Mouse (Mus musculus) midbrain, embryonic 10.5 days (tissue): ENCODE measurements around the gene Cdc73. TPM values are rescaled to one million over a fixed set of nuclear protein-coding genes. Genes with fewer than 3 reads are reported as not detected.

Source experiments
- DNase-seq: peaks from one replicate; pipeline ENCODE4 v3.0.0-alpha.2; 2017; ENCODE audit warnings: low spot score
- H3K27ac ChIP-seq: fragments of 300-500 bp; sonication (generic); replicated peaks from 2 replicates; pipeline ENCODE4 v1.5.1; 2016; ENCODE audit warnings: mild to moderate bottlenecking
- H3K27me3 ChIP-seq: fragments of 300-500 bp; sonication (generic); 2 replicates; pipeline ENCODE4 v1.6.1; 2016; ENCODE audit warnings: low read depth, mild to moderate bottlenecking; ENCODE audit not compliant: poor library complexity, severe bottlenecking
- H3K36me3 ChIP-seq: fragments of 300-500 bp; sonication (generic); 2 replicates; pipeline ENCODE4 v1.6.1; 2016; ENCODE audit warnings: mild to moderate bottlenecking, moderate library complexity
- H3K4me1 ChIP-seq: fragments of 300-500 bp; sonication (generic); 2 replicates; pipeline ENCODE4 v1.6.1; 2016
- H3K4me3 ChIP-seq: fragments of 300-500 bp; sonication (generic); 2 replicates; pipeline ENCODE4 v1.5.1; 2016; ENCODE audit warnings: mild to moderate bottlenecking, moderate library complexity
- H3K9me3 ChIP-seq: fragments of 300-500 bp; sonication (generic); replicated peaks from 2 replicates; pipeline ENCODE4 v1.6.1; 2016; ENCODE audit warnings: mild to moderate bottlenecking
- WGBS: fragments of 180-500 bp; shearing (Covaris S2); methylation state at CpG from one replicate; pipeline ENCODE4 v1.1.7; 2016; 5-methylcytosine and 5-hydroxymethylcytosine counted together
- polyA plus RNA-seq: library from polyadenylated mRNA; unstranded; fragments of >200 nt; fragmentation: Nextera tagmentation; extraction: Ambion mirVana; gene quantifications from 2 replicates; pipeline ENCODE4 v1.2.1, GENCODE M21; 2016

Gene Cdc73
- polyA plus RNA-seq, 1 experiment from 2014 or later, result 29.3 TPM

GRCm38 (mm10) chr1:143596864-143597263 lies 105.8 kb downstream of the Cdc73 start:
- Histone ChIP-seq H3K36me3 (no peaks in the 10 kb centered on the region), H3K4me3 (no peak overlapping the region), H3K9me3 (no peaks in the 10 kb centered on the region), H3K27me3 (no peaks in the 10 kb centered on the region), H3K27ac (no peak overlapping the region), H3K4me1 (no peaks in the 10 kb centered on the region)
- 97% methylated on average over 2 of the region's 2 CpGs for WGBS
- no peak for DNase-seq

- no peak for DNase-seq
- Histone ChIP-seq H3K9me3 (no peaks in the 10 kb centered on the region), H3K4me1 (no peaks in the 10 kb centered on the region), H3K27ac (no peak overlapping the region), H3K27me3 (no peaks in the 10 kb centered on the region), H3K36me3 (no peaks in the 10 kb centered on the region), H3K4me3 (no peak overlapping the region)
- WGBS, result 87% methylated on average over 10 of the region's 10 CpGs
Observed at GRCm38 (mm10) chr1:143576824-143577543, 125.7 kb downstream of the Cdc73 start.

GRCm38 (mm10) chr1:143558235-143558634 lies 144.5 kb downstream of the Cdc73 start:
- 86% methylated on average over 1 of the region's 1 CpGs for WGBS
- no peak for DNase-seq
- Histone ChIP-seq H3K36me3 (no peaks in the 10 kb centered on the region), H3K9me3 (no peaks in the 10 kb centered on the region), H3K4me3 (no peak overlapping the region), H3K4me1 (no peaks in the 10 kb centered on the region), H3K27ac (no peak overlapping the region), H3K27me3 (no peaks in the 10 kb centered on the region)

GRCm38 (mm10) chr1:143555533-143555932 lies 147.2 kb downstream of the Cdc73 start:
- H3K4me1 ChIP-seq, result no peaks in the 10 kb centered on the region
- no peak for DNase-seq
- H3K27me3 ChIP-seq, result no peaks in the 10 kb centered on the region
- no peaks in the 10 kb centered on the region for H3K36me3 ChIP-seq
- WGBS, result 3% methylated on average over 1 of the region's 1 CpGs
- H3K4me3 ChIP-seq, result no peak overlapping the region
- no peak overlapping the region for H3K27ac ChIP-seq
- no peaks in the 10 kb centered on the region for H3K9me3 ChIP-seq

- Histone ChIP-seq H3K4me1 (no peaks in the 10 kb centered on the region), H3K36me3 (no peaks in the 10 kb centered on the region), H3K9me3 (no peaks in the 10 kb centered on the region), H3K4me3 (no peak overlapping the region), H3K27ac (no peak overlapping the region), H3K27me3 (no peaks in the 10 kb centered on the region)
- 69% methylated on average over 2 of the region's 2 CpGs for WGBS
- DNase-seq, result no peak
Observed at GRCm38 (mm10) chr1:143554621-143555020, 148.1 kb downstream of the Cdc73 start.

Other genes with a start within 250 kb of the Cdc73 start
- gene B3galt2, start 62.2 kb downstream of the Cdc73 start, polyA plus RNA-seq, result 0.28 and 0.46 TPM in 2 replicates
- gene Glrx2, start 13.4 kb upstream of the Cdc73 start, polyA plus RNA-seq, result 71.4 and 72.5 TPM in 2 replicates
- 33.8 and 43.8 TPM in 2 replicates for gene Trove2, start 74.2 kb upstream of the Cdc73 start, polyA plus RNA-seq
- gene Uchl5, start 74.4 kb upstream of the Cdc73 start, polyA plus RNA-seq, result 102 and 116 TPM in 2 replicates